Mouse (Mus musculus) lung, adult 2 months (tissue): ENCODE results near the gene Bcar1. TPM values are rescaled to one million over a fixed set of nuclear protein-coding genes. Genes with fewer than 3 reads are reported as not detected.

Experiments used
- DNase-seq: peaks from one replicate; pipeline ENCODE4 v3.0.0; 2022
- H3K4me1 ChIP-seq: fragments of 200-500 bp; 2 replicates; pipeline ENCODE4 v1.6.1; 2011; ENCODE audit warnings: low read length; ENCODE audit not compliant: control insufficient read depth, insufficient read depth
- H3K4me3 ChIP-seq: fragments of 200-500 bp; replicated peaks from 2 replicates; pipeline ENCODE3; 2011; ENCODE audit warnings: low read depth, mild to moderate bottlenecking, control low read depth, low read length; ENCODE audit errors: extremely low read depth
- CTCF ChIP-seq: fragments of 200-500 bp; IDR thresholded peaks from 2 replicates; pipeline ENCODE4 v1.5.1; 2011; ENCODE audit warnings: mild to moderate bottlenecking, low read length, control low read depth; ENCODE audit not compliant: insufficient read depth
- POLR2A ChIP-seq: fragments of 200-500 bp; IDR thresholded peaks from 2 replicates; pipeline ENCODE4 v1.6.1; 2011; ENCODE audit warnings: low read depth, mild to moderate bottlenecking, control low read depth, low read length, borderline replicate concordance; ENCODE audit errors: extremely low read depth
- WGBS: fragments of 180-500 bp; shearing (Covaris S2); methylation state at CpG from one replicate; pipeline ENCODE4 v1.1.7; 2018; 5-methylcytosine and 5-hydroxymethylcytosine counted together
- polyA plus RNA-seq: library from polyadenylated mRNA; depleted of rRNA; stranded (reverse); fragments of >200 nt; gene quantifications from 2 replicates; pipeline ENCODE4 v1.2.3, GENCODE M21; 2012

Bcar1 gene
- polyA plus RNA-seq, 1 experiment, result 81.4 TPM

DNA sequence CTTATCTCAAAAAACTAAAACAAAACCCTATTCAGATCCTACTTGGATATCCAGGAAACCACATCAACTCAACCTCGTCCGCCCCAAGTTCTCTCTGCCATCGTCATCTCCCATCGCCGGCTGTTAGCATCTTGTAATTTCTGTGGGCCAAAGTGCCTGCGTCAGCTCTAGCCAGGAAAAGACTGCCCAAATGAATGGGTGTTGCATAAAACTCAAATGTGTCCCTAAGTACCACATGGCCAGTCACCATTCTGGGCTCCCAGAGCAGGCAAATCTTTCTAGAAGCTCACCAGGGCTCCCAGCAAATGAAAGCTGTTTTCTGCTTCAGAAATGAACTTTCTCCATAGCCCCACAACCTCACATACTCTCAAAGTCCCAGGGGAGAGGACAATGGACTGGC is 2.1 kb downstream of the Bcar1 start:
- H3K4me1 ChIP-seq, result peaks cover 48% of the 10 kb centered on the region
- DNase-seq, result peak; percentile 8
- H3K4me3 ChIP-seq, result no peak overlapping the region
- TF ChIP-seq POLR2A (no peak), CTCF (no peak)
- WGBS, result 31% methylated on average over 6 of the region's 6 CpGs

DNA sequence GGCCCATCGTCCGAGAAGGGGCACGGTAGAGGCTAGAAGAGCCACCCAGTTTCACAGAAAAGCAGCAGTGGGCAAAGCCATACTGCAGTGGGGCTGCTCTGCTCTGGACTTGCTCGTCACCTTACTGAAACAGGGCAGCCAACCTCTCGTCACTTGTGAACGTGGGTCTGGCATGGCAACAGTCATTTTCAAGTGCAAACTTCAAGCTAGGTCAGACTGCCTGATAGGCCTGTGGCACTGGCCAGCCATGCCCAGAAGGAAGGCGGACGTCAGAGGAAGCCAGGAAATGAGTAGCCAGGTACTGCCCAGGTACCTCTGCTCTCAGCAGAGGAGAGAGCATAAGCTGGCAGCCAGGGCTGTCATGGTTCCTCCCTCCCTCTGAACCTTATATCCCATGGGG is 2.6 kb downstream of the Bcar1 start:
- peak; percentile 27 for DNase-seq
- no peak for TF ChIP-seq CTCF
- TF ChIP-seq POLR2A, result no peak
- WGBS, result 59% methylated on average over 8 of the region's 8 CpGs
- Histone ChIP-seq H3K4me3 (no peak overlapping the region), H3K4me1 (peaks cover 53% of the 10 kb centered on the region)

DNA sequence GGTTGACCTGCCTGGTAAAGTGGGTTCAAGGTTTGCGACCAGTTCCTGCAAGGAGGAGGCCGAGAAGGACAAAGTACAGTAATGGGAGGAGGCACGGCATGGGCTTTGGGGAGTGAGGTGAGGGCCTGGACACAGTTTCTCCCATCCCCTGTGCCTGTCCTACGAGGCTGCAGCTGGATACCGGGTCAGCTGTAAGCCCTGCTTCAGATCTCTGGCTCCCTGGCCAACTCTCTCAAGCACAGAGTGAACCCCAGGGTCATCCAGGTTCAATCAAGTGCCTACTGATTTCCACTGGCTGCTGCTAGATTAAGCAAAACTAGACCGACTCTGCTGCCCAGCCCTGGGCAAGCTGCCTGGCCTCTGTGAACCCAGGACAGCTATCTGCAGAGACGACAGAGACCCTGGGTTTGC is 3.3 kb downstream of the Bcar1 start:
- 47% methylated on average over 7 of the region's 7 CpGs for WGBS
- Histone ChIP-seq H3K4me1 (peaks cover 57% of the 10 kb centered on the region), H3K4me3 (no peak overlapping the region)
- TF ChIP-seq POLR2A, result no peak
- TF ChIP-seq CTCF, result no peak
- DNase-seq, result no peak

- TF ChIP-seq POLR2A (no peak), CTCF (no peak)
- H3K4me3 ChIP-seq, result no peak overlapping the region
- 26% methylated on average over 7 of the region's 7 CpGs for WGBS
- no peak for DNase-seq
- peaks cover 63% of the 10 kb centered on the region for H3K4me1 ChIP-seq
Measured at GRCm38 (mm10) chr8:111739604-111740003, 4.0 kb downstream of the Bcar1 start.

GRCm38 (mm10) chr8:111738867-111739266 is 4.7 kb downstream of the Bcar1 start:
- no peak for DNase-seq
- no peak overlapping the region for H3K4me3 ChIP-seq
- 26% methylated on average over 6 of the region's 6 CpGs for WGBS
- H3K4me1 ChIP-seq, result peaks cover 68% of the 10 kb centered on the region
- TF ChIP-seq POLR2A (no peak), CTCF (no peak)

DNA sequence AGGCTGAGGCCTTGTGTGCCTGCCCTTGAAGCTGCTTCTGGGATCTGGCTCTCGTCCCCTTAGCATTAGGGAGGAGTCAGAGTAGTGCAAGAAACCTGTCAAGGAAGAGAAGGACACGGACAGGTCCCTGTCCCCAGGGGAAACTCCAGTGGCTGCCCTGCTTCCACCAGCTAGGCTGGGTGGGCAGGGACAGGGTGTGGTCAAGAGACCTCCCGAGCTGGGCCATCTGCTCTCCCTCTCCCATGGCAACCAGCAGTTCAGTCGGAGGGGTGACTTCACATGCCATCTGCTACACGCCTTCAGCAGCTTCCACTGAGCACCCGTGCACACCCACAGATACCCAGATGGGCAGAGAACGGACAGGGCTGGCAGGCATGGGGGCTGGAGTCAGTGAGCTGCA is 7.3 kb downstream of the Bcar1 start:
- WGBS, result 38% methylated on average over 7 of the region's 7 CpGs
- no peak for DNase-seq
- no peak overlapping the region for H3K4me3 ChIP-seq
- no peak for TF ChIP-seq POLR2A
- no peak for TF ChIP-seq CTCF
- H3K4me1 ChIP-seq, result peaks cover 70% of the 10 kb centered on the region

DNA sequence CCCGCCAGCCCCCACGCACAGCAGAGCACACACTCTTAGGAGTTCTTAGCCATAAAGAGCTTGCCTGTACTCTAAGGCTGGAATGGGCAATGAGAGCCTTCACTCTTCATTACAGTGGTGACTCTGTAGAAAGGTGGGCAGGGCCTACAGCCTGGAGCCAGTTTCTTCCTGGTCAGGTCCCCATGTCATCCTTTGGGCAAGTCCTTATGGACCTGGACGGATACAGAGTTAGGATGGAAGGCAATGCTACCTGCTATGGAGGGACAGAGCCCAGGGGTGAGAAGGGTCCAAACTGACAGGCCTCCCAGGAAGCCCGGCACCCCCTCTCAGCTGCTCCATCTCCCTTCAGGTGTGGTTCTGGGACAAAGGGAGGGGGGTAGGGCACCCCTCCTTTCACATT is 7.8 kb downstream of the Bcar1 start:
- 55% methylated on average over 4 of the region's 4 CpGs for WGBS
- Histone ChIP-seq H3K4me3 (no peak overlapping the region), H3K4me1 (peaks cover 71% of the 10 kb centered on the region)
- TF ChIP-seq POLR2A (no peak), CTCF (no peak)
- no peak for DNase-seq

DNA sequence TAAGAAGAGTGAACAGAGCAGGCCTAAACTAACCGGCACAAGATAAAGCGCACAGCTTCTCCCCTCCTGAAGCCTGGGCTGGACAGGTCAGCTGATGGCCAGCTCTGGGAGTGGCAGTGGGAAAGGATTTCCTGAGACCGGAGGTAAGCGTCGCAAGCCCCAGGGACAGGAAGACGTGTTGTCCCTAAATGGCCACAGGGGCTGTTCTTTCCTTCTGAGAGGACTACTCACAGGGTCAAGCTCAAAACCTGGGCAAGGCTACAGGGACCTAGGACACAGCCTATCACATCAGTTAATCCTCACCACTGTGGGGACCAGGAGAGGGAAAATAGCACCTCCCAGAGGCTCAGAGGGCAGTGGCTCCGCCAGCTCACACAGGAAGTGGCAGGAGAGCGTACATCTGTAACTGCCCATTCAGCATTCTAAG is 8.3 kb downstream of the Bcar1 start:
- 27% methylated on average over 8 of the region's 8 CpGs for WGBS
- Histone ChIP-seq H3K4me3 (no peak overlapping the region), H3K4me1 (peaks cover 69% of the 10 kb centered on the region)
- peak; percentile 46 for DNase-seq
- TF ChIP-seq POLR2A (peak; percentile 71; the same call in 1 of the 2 replicates), CTCF (peak; percentile 25; the same call in 1 of the 2 replicates)

DNA sequence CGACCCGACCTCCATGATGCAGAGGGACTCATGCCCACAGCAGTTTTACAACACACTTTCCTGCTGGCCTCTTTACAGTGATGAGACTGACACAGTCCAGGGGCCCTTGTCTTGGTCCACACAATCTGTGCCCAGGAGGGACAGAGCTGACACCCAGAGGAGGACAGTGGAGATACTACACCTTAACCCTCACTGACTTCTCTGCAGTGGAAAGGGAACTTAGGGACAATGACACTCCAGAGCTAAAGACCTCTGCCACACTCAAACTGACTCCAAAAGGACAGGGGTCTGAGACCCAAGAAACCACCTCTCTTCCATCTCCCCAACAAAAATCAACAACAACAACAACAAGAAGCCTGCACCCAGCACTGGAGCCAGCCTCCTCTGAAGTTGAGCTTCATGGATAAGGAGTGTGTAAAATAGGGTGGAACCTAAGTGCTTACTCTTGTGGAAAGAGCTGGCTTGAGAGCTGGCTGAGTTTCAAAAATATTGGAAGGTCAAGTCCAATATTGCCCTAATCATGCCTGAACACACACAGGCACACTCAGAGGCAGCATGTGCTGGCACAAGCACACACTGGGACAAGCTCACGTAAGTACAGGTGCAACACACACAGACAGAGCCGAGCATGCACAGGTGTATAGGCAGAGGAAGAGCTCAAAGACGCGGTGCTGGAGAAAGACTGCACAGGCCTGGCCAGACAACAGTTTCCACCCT is 9.2 kb downstream of the Bcar1 start:
- 29% methylated on average over 6 of the region's 6 CpGs for WGBS
- H3K4me1 ChIP-seq, result peaks cover 67% of the 10 kb centered on the region
- TF ChIP-seq POLR2A (no peak), CTCF (no peak)
- DNase-seq, result peak; percentile 38
- peak overlapping the region; percentile 31 for H3K4me3 ChIP-seq

DNA sequence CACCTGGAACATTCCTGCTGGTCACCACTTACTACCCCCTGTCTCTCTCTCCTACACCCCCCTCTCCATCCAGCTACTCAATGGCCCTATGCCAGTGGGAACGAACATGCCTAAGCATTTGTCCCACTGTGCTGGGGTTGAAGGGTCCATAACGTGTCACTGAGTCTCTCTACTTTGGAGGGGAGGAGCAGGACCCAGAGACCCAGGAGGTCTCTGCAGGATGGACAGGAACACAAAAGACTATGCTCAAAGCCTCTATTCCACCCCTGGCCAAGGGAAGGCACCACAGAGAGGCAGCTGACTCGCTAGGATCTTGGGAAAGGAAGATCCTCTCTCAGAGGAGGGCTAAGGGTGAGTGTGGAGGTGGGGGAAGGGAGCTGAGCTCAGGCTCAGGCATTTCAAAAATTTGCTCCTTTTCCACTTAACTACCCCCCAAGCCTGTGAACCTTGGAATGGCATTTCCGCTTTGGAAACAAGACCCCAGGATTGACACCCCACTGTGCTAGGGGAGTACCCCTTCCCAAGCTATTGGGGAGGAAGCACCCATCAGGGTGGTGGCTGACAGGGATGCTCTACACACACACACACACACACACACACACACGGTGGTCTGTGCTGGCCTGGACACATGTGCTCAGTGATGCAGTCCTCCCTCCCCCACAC is 9.9 kb downstream of the Bcar1 start:
- TF ChIP-seq CTCF (no peak), POLR2A (no peak)
- WGBS, result 10% methylated on average over 5 of the region's 5 CpGs
- no peak for DNase-seq
- peaks cover 67% of the 10 kb centered on the region for H3K4me1 ChIP-seq
- H3K4me3 ChIP-seq, result no peak overlapping the region
